Mouse (Mus musculus) monocyte, adult 5-6 weeks (primary cell): ENCODE measurements around the gene Trip4. TPM values are rescaled to one million over a fixed set of nuclear protein-coding genes. Genes with fewer than 3 reads are reported as not detected.

Experiments
- ATAC-seq: fragments of 153-309, 156-312 bp; replicated peaks from 2 replicates; pipeline ENCODE4 v1.8.0; 2017; ENCODE audit warnings: mild to moderate bottlenecking; ENCODE audit not compliant: low TSS enrichment, insufficient number of reproducible peaks, severe bottlenecking, poor library complexity, low FRiP score
- total RNA-seq: library from RNA; stranded (forward); fragments of 200-1000, 200-491, 200-594 nt; gene quantifications from 3 replicates; pipeline ENCODE4 v1.2.3, GENCODE M21; 2017

Trip4 gene
- total RNA-seq, 1 experiment from 2014 or later: 33.5 TPM

GRCm38 (mm10) chr9:65844421-65845165, 64.0 kb downstream of the Trip4 start:
- ATAC-seq: peak; percentile 43; the same call in 1 of the 2 replicates

- ATAC-seq: no peak
Observed at GRCm38 (mm10) chr9:65839841-65840240, 68.8 kb downstream of the Trip4 start.

DNA sequence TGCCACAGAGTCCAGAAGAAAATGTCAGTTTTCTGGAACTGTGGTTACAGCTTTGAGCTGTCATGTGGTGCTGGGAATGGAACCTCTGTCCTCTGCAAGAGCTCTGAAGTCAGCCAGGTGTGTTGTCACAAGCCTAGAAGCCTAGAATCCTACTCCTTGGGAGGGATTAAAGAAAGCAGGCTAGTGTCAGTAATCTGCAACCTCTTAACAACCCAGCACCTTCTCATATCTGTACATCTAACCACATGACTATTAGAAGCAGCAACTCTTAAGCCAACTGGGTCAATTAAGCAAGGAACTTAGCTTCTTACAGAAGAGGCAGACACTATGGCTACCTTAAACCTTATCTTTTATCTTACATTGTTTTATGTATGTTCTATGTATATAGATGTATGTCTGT, 71.7 kb downstream of the Trip4 start:
- no peak for ATAC-seq

- no peak for ATAC-seq
Observed at GRCm38 (mm10) chr9:65834628-65835354, 73.8 kb downstream of the Trip4 start.

GRCm38 (mm10) chr9:65833640-65834039, 75.0 kb downstream of the Trip4 start:
- no peak for ATAC-seq

- ATAC-seq: no peak
Observed at GRCm38 (mm10) chr9:65833230-65833629, 75.4 kb downstream of the Trip4 start.

DNA sequence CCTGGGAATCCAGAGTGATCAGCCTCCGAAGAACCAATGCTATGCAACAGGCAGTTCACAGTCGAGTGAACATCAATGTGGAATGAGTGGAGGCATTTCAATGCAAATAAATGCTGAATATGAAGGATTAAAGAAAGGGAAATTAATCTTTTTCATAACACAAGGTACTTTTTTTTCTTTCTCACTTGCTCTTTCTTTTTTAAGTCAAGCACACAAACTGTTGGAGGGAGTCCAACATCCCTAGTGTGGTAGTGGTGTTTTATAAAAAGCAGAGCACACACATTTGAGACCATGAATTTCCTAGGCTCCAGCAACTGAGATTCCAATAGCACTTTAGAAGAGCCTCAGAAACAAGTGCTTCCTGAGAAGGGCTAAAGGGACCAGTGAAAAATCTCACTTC, 76.6 kb downstream of the Trip4 start:
- no peak for ATAC-seq

GRCm38 (mm10) chr9:65831164-65831563, 77.4 kb downstream of the Trip4 start:
- ATAC-seq: no peak

- no peak for ATAC-seq
Observed at GRCm38 (mm10) chr9:65830255-65830654, 78.3 kb downstream of the Trip4 start.

GRCm38 (mm10) chr9:65829410-65829809, 79.2 kb downstream of the Trip4 start:
- 0 out of 2 replicates have a peak, but pooled peaks have one; percentile 36 for ATAC-seq

DNA sequence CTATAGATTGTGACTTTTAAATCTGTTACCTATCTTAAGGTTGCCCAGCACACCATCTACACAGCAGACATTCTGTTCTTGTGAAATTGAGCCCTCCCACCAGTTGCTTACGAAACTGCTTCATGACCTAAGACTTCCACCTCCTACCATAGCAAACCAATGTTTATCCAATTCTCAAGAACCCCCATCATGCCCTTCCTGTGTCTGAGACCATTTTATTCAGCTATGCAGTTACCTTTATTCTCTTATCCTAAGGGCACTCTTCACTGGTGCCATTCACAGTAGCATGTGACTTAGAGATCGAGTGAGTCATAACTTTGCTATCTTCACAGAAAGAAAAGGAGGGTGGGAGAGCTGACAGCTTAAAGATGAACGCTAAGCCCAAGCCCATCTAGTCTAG, 80.1 kb downstream of the Trip4 start:
- no peak for ATAC-seq

DNA sequence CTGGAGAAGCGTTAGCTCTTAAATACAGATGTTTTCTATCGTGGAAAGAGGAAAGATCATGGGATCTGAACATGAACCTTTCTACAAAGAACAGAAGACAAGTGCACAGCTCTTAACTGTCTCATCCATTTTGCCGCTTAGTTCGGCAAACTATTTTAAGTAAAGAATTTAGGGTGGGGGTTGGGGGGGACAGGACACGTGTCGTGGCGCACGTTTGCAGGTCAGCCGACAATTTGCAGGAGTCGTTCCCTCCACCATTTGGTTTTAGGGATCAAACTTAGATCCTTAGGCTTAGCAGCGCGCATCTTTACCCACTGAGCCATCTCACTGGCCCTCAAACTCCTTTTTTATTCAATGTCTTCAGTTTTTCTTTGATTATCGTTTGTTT, 80.6 kb downstream of the Trip4 start:
- no peak for ATAC-seq

GRCm38 (mm10) chr9:65827344-65828015, 81.1 kb downstream of the Trip4 start, which contains the start of gene Zfp609:
Gene Zfp609, minus strand, starts transcription at chr9:65827564.
- ATAC-seq: peak; percentile 96

GRCm38 (mm10) chr9:65826588-65827343, 81.8 kb downstream of the Trip4 start:
- ATAC-seq: peak; percentile 32; the same call in 1 of the 2 replicates

- ATAC-seq: no peak
Observed at GRCm38 (mm10) chr9:65826226-65826587, 82.4 kb downstream of the Trip4 start.

DNA sequence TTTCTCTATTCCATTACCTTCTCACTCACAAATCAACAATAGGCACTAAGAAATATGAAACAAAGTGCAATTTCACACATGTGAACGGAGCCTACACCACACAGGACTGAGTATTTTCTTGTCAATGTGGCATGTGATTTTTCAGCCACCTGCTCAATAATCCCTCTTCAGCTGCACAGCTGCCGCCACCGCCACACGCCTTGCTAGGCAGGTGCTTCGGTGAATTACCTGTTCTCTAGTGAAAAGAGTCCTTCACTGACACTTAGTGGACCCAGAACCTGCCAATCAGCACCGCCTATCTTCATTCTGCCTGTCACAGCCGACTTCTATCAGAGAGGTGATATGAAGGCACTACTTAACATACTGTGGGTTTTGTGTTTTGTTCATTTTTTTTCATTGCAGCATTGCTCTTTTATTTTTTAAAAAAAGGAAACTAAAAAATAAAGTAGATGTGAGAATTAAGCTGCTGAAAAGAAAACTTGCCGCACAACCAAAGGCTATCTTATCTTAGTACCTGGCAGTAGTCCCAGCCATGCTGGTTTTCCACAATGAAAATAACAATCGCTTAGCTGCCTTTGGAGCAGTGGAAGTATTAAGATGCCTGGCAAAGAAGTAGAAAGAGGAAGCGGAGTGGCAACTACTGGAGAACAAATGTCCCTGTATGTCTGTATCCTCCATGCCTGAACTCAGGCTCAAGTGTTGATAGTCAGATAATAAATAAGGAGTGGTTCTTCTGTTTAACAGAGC, 84.7 kb downstream of the Trip4 start:
- no peak for ATAC-seq

GRCm38 (mm10) chr9:65822011-65822410, 86.6 kb downstream of the Trip4 start:
- no peak for ATAC-seq

GRCm38 (mm10) chr9:65820301-65820700, 88.3 kb downstream of the Trip4 start:
- ATAC-seq: no peak
